Mouse (Mus musculus): ENCODE measurements around the gene Tsks.

GRCm38 (mm10) chr7:44984833-44985164 is 41.8 kb downstream of the Tsks start:
- TF ChIP-seq POLR2A (IDR thresholded peaks at IDR 0.05; ENCODE audit: insufficient read depth, low read depth, low read length) (no peak), CTCF (IDR thresholded peaks at IDR 0.05; ENCODE audit: insufficient read depth, low read depth, low read length) (no peak)
